Mouse (Mus musculus): ENCODE results near the gene Slc38a1.

Gene Slc38a1

GRCm38 (mm10) chr15:96622376-96622775 is 20.3 kb downstream of the Slc38a1 start:
- no peak for DNase-seq (ENCODE audit: extremely low spot score, low read depth, low spot score)

- no peak for DNase-seq (ENCODE audit: extremely low spot score, low read depth, low spot score)
Measured at GRCm38 (mm10) chr15:96621686-96622085, 21.0 kb downstream of the Slc38a1 start.

GRCm38 (mm10) chr15:96617555-96617954 is 25.2 kb downstream of the Slc38a1 start:
- no peak for DNase-seq (ENCODE audit: extremely low spot score, low read depth, low spot score)

- no peak for DNase-seq (ENCODE audit: extremely low spot score, low read depth, low spot score)
Measured at GRCm38 (mm10) chr15:96608671-96609070, 34.0 kb downstream of the Slc38a1 start.

- no peak for DNase-seq (ENCODE audit: extremely low spot score, low read depth, low spot score)
Measured at GRCm38 (mm10) chr15:96607422-96607821, 35.3 kb downstream of the Slc38a1 start.

GRCm38 (mm10) chr15:96604282-96604681 is 38.4 kb downstream of the Slc38a1 start:
- no peak for DNase-seq (ENCODE audit: extremely low spot score, low read depth, low spot score)

- DNase-seq (ENCODE audit: extremely low spot score, low read depth, low spot score) = no peak
Measured at GRCm38 (mm10) chr15:96602043-96602442, 40.7 kb downstream of the Slc38a1 start.

- DNase-seq (ENCODE audit: extremely low spot score, low read depth, low spot score) = no peak
Measured at GRCm38 (mm10) chr15:96599852-96600781, 42.6 kb downstream of the Slc38a1 start.

GRCm38 (mm10) chr15:96598888-96599578 is 43.7 kb downstream of the Slc38a1 start:
- no peak for DNase-seq (ENCODE audit: extremely low spot score, low read depth, low spot score)

GRCm38 (mm10) chr15:96597116-96597515 is 45.6 kb downstream of the Slc38a1 start:
- no peak for DNase-seq (ENCODE audit: extremely low spot score, low read depth, low spot score)

GRCm38 (mm10) chr15:96594316-96594715 is 48.4 kb downstream of the Slc38a1 start:
- no peak for DNase-seq (ENCODE audit: extremely low spot score, low read depth, low spot score)

- DNase-seq (ENCODE audit: extremely low spot score, low read depth, low spot score) = no peak
Measured at GRCm38 (mm10) chr15:96593866-96594265, 48.8 kb downstream of the Slc38a1 start.

GRCm38 (mm10) chr15:96593457-96593856 is 49.3 kb downstream of the Slc38a1 start:
- no peak for DNase-seq (ENCODE audit: extremely low spot score, low read depth, low spot score)

- no peak for DNase-seq (ENCODE audit: extremely low spot score, low read depth, low spot score)
Measured at GRCm38 (mm10) chr15:96592976-96593375, 49.7 kb downstream of the Slc38a1 start.

GRCm38 (mm10) chr15:96591876-96592417 is 50.8 kb downstream of the Slc38a1 start:
- no peak for DNase-seq (ENCODE audit: extremely low spot score, low read depth, low spot score)

- DNase-seq (ENCODE audit: extremely low spot score, low read depth, low spot score) = no peak
Measured at GRCm38 (mm10) chr15:96588996-96589657, 53.6 kb downstream of the Slc38a1 start.

- DNase-seq (ENCODE audit: extremely low spot score, low read depth, low spot score) = no peak
Measured at GRCm38 (mm10) chr15:96587998-96588397, 54.7 kb downstream of the Slc38a1 start.

- no peak for DNase-seq (ENCODE audit: extremely low spot score, low read depth, low spot score)
Measured at GRCm38 (mm10) chr15:96583371-96584008, 59.2 kb downstream of the Slc38a1 start.

- no peak for DNase-seq (ENCODE audit: extremely low spot score, low read depth, low spot score)
Measured at GRCm38 (mm10) chr15:96576998-96577397, 65.7 kb downstream of the Slc38a1 start.

GRCm38 (mm10) chr15:96568983-96569363 is 73.7 kb downstream of the Slc38a1 start:
- DNase-seq (ENCODE audit: extremely low spot score, low read depth, low spot score) = no peak

All from hindlimb bud, embryonic 11.5 days (tissue).